Mouse (Mus musculus): ENCODE results near the gene Col6a4. TPM values are rescaled to one million over a fixed set of nuclear protein-coding genes. Genes with fewer than 3 reads are reported as not detected.
A peak's percentile ranks its signal among the peaks of the same experiment; 100 is the strongest.

Col6a4 gene
- polyA plus RNA-seq, 1 experiment from 2014 or later = 0.25 TPM

DNA sequence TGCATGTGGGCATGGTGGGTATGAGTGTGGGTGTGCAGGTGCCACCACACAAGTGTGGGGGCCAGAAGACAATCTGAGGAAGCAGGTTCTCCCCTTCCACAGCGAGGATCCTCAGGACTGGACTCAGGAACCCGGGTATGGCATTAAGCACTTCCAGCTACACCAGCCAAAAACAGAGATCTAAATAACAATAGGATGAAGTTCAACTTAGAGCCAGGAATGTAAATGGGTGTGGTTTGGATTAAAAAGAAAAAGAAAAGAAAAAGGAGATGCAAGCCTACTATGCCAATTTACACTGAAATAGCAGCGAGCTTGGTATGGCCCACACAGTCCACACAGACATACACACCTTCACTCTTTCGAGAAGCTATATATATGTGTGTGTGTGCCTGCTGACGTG lies 128.6 kb downstream of the Col6a4 start:
- WGBS = 79% methylated on average over 5 of the region's 5 CpGs
- H3K4me2 ChIP-seq = no peak overlapping the region
- H3K27ac ChIP-seq = no peak overlapping the region
- no peaks in the 10 kb centered on the region for H3K4me1 ChIP-seq (replicated peaks)
- no peaks in the 10 kb centered on the region for H3K36me3 ChIP-seq
- no peaks in the 10 kb centered on the region for H3K27me3 ChIP-seq
- no peak overlapping the region for H3K9ac ChIP-seq (replicated peaks)
- H3K9me3 ChIP-seq = no peaks in the 10 kb centered on the region
- H3K4me3 ChIP-seq (replicated peaks) = no peak overlapping the region
- ATAC-seq (ENCODE audit: insufficient number of reproducible peaks, insufficient read depth, low FRiP score, low TSS enrichment, low read depth) = no peak

DNA sequence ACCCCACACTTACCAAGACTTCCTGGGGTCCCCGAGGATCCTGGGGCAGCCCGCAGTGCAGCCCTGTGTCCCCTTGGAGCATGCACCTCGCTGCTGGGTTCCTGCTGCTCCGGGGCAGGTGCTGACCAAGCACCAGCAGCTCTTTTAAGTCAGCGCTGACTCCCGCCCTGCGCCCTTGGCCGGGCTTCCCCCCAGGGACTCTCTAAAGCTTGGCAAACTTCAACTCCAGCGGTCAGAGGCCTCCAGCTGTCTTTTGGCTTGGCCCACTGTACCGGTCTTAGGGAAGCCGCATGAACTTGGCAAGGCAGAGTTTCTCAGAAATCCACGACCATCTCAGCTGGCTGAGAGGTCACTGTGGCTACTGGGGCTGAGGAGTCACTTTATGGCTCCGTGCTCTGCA lies 136.1 kb downstream of the Col6a4 start, which contains the start of gene Col6a5:
TSS of gene Col6a5 (minus strand) at position 111 of the 400 bp plus-strand sequence.
- peaks cover 20% of the 10 kb centered on the region for H3K27me3 ChIP-seq
- no peak within 1 kb of the TSS for H3K9ac ChIP-seq (replicated peaks)
- WGBS = 14% methylated on average over 13 of the region's 13 CpGs
- H3K4me3 ChIP-seq (replicated peaks) = no peak within 1 kb of the TSS
- no peaks in the 10 kb centered on the region for H3K9me3 ChIP-seq
- H3K27ac ChIP-seq = no peak within 1 kb of the TSS
- peak within 1 kb of the TSS; percentile 18; the same call in 1 of the 2 replicates for H3K4me2 ChIP-seq
- no peak for ATAC-seq (ENCODE audit: insufficient number of reproducible peaks, insufficient read depth, low FRiP score, low TSS enrichment, low read depth)
- H3K36me3 ChIP-seq = no peaks in the 10 kb centered on the region
- H3K4me1 ChIP-seq (replicated peaks) = peaks cover 9% of the 10 kb centered on the region

GRCm38 (mm10) chr9:105959116-105959515 lies 137.5 kb downstream of the Col6a4 start:
- Histone ChIP-seq H3K9me3 (no peaks in the 10 kb centered on the region), H3K9ac (replicated peaks) (no peak overlapping the region), H3K4me3 (replicated peaks) (no peak overlapping the region), H3K27me3 (peaks cover 20% of the 10 kb centered on the region), H3K27ac (no peak overlapping the region), H3K4me1 (replicated peaks) (peaks cover 9% of the 10 kb centered on the region), H3K4me2 (no peak overlapping the region), H3K36me3 (no peaks in the 10 kb centered on the region)
- ATAC-seq (ENCODE audit: insufficient number of reproducible peaks, insufficient read depth, low FRiP score, low TSS enrichment, low read depth) = no peak
- WGBS = 65% methylated on average over 1 of the region's 1 CpGs

GRCm38 (mm10) chr9:105949755-105950154 lies 146.8 kb downstream of the Col6a4 start:
- H3K9ac ChIP-seq (replicated peaks) = no peak overlapping the region
- H3K27me3 ChIP-seq = no peaks in the 10 kb centered on the region
- no peaks in the 10 kb centered on the region for H3K4me1 ChIP-seq (replicated peaks)
- ATAC-seq (ENCODE audit: insufficient number of reproducible peaks, insufficient read depth, low FRiP score, low TSS enrichment, low read depth) = no peak
- no peaks in the 10 kb centered on the region for H3K36me3 ChIP-seq
- H3K4me2 ChIP-seq = no peak overlapping the region
- no peaks in the 10 kb centered on the region for H3K9me3 ChIP-seq
- no peak overlapping the region for H3K27ac ChIP-seq
- H3K4me3 ChIP-seq (replicated peaks) = no peak overlapping the region
- whole genome bisulfite sequencing = 87% methylated on average over 1 of the region's 1 CpGs

- Histone ChIP-seq H3K4me2 (no peak overlapping the region), H3K27ac (no peak overlapping the region), H3K4me3 (replicated peaks) (no peak overlapping the region), H3K36me3 (no peaks in the 10 kb centered on the region), H3K4me1 (replicated peaks) (no peaks in the 10 kb centered on the region), H3K27me3 (0 out of 2 replicates have a peak, but pooled peaks cover 2% of the 10 kb centered on the region), H3K9ac (replicated peaks) (no peak overlapping the region), H3K9me3 (no peaks in the 10 kb centered on the region)
- ATAC-seq (ENCODE audit: insufficient number of reproducible peaks, insufficient read depth, low FRiP score, low TSS enrichment, low read depth) = no peak
- 71% methylated on average over 3 of the region's 3 CpGs for WGBS
Observed at GRCm38 (mm10) chr9:105947577-105947976, 149.0 kb downstream of the Col6a4 start.

Other genes starting within 250 kb of the Col6a4 start
- 0.43 and 0.70 TPM in 2 replicates for gene Col6a5, start 136.1 kb downstream of the Col6a4 start, polyA plus RNA-seq (2016; fragmentation: Nextera tagmentation; extraction: Ambion mirVana)
- 2.8 and 3.1 TPM in 2 replicates for gene Glyctk, start 61.4 kb upstream of the Col6a4 start, polyA plus RNA-seq (2016; fragmentation: Nextera tagmentation; extraction: Ambion mirVana)
- gene Wdr82, start 74.1 kb upstream of the Col6a4 start, polyA plus RNA-seq (2016; fragmentation: Nextera tagmentation; extraction: Ambion mirVana) = 30.1 and 31.3 TPM in 2 replicates
- 60.4 and 60.7 TPM in 2 replicates for gene Ppm1m, start 103.0 kb upstream of the Col6a4 start, polyA plus RNA-seq (2016; fragmentation: Nextera tagmentation; extraction: Ambion mirVana)
- gene Twf2, start 106.3 kb upstream of the Col6a4 start, polyA plus RNA-seq (2016; fragmentation: Nextera tagmentation; extraction: Ambion mirVana) = 62.1 and 69.8 TPM in 2 replicates
- not detected in 2 replicates for gene Tlr9, start 125.8 kb upstream of the Col6a4 start, polyA plus RNA-seq (2016; fragmentation: Nextera tagmentation; extraction: Ambion mirVana)
- 89.3 and 95.0 TPM in 2 replicates for gene Alas1, start 151.9 kb upstream of the Col6a4 start, polyA plus RNA-seq (2016; fragmentation: Nextera tagmentation; extraction: Ambion mirVana)
- gene Poc1a, start 184.3 kb upstream of the Col6a4 start, polyA plus RNA-seq (2016; fragmentation: Nextera tagmentation; extraction: Ambion mirVana) = 30.3 and 31.5 TPM in 2 replicates

All from limb, embryonic 12.5 days (tissue).